Mouse (Mus musculus) myocyte (in vitro differentiated cells): ENCODE measurements around the gene Nup85.
A peak's percentile ranks its signal among the peaks of the same experiment; 100 is the strongest.

Experiments used
- CEBPB ChIP-seq: IDR thresholded peaks from 2 replicates; pipeline ENCODE4 v1.6.1; 2011; ENCODE audit warnings: mild to moderate bottlenecking, moderate library complexity; ENCODE audit not compliant: poor library complexity, insufficient read depth, severe bottlenecking
- E2F4 ChIP-seq: IDR thresholded peaks from one replicate; pipeline ENCODE4 v1.6.1; 2011; ENCODE audit warnings: mild to moderate bottlenecking, control low read depth, moderate library complexity; ENCODE audit not compliant: insufficient read depth
- MAX ChIP-seq: IDR thresholded peaks from one replicate; pipeline ENCODE4 v1.6.1; 2011; ENCODE audit warnings: low read depth, mild to moderate bottlenecking, control low read depth
- MYOD1 ChIP-seq, 3 experiments: IDR thresholded peaks; one replicate each; pipeline ENCODE4 v1.6.1; 2011; ENCODE audit warnings: control low read depth in 2 of 3, low read depth in 2 of 3, mild to moderate bottlenecking in 2 of 3, moderate library complexity in 1 of 3; ENCODE audit not compliant: insufficient read length in 2 of 3, control insufficient read depth in 1 of 3
- POLR2A ChIP-seq: IDR thresholded peaks from one replicate; pipeline ENCODE4 v1.6.1; 2011; ENCODE audit warnings: low read depth, mild to moderate bottlenecking, control low read depth, moderate library complexity; ENCODE audit not compliant: insufficient read length
- POLR2AphosphoS2 ChIP-seq: IDR thresholded peaks from one replicate; pipeline ENCODE4 v1.6.1; 2011; ENCODE audit warnings: low read depth, control low read depth; ENCODE audit not compliant: insufficient read length

DNA sequence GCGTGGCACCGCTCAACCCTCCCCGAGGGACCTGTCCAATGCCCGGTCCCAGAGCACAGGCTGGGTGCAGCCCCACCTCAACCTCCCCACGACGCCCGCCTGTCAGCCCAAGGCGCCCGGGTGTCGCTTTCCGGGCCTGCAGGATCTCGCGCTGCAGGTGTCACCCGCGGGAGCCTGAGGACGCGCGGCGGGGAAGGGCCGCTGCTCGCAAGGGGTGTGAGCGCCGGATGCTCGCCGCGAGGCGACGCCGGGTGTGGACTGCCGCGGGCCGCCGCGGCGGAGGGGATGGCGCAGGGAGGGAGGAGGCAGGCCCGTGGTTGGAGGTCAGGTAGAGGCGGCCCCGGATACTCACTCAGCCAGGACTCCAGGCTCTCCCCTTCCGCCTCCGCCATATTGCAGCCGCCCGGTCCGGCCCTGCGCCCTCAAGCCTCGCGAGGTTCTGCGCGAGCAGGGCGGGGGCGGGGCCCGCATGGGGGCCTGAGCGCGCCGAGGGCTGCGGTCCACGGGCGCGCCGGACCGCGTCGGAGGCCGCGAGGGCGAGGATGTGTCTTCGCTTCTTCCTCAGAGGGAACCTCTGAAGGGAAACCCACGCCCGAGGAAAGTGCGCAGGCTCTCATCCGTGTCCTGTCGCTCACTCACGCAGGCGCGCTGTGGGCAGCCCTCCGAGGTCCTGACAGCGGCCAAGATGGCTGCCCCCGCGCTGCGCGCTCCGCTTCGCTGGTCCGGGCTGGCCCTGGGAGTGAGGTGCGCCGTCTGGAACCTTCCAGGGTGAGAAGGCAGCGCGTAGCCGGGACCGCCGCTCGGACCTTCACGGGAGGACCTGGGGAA lies 39.5 kb downstream of the Nup85 start, which contains the start of the genes Mrps7 and Gga3:
- TF ChIP-seq CEBPB (no peak), MYOD1 (IDR thresholded peaks at IDR 0.05; ENCODE audit: control insufficient read depth in 1 of 3, insufficient read length in 2 of 3, low read depth in 2 of 3) (no peak), POLR2A (peak; percentile 59), MAX (peak; percentile 98), POLR2AphosphoS2 (peak; percentile 74), E2F4 (no peak)
